Mouse (Mus musculus) frontal cortex, postnatal 14 days (tissue): Measurements from ENCODE around the gene Slc6a6.

Source experiments
- DNase-seq, 2 experiments: peaks; one replicate each; pipeline ENCODE4 v3.0.0; 2022; ENCODE audit warnings: low spot score in 2 of 2

The Slc6a6 gene

GRCm38 (mm10) chr6:91669270-91669669 is 14.6 kb upstream of the Slc6a6 start:
- no peak for DNase-seq

GRCm38 (mm10) chr6:91670224-91670623 is 13.6 kb upstream of the Slc6a6 start:
- DNase-seq: no peak

GRCm38 (mm10) chr6:91674757-91675350 is 9.0 kb upstream of the Slc6a6 start:
- no peak for DNase-seq

GRCm38 (mm10) chr6:91678506-91679094 is 5.3 kb upstream of the Slc6a6 start:
- DNase-seq: no peak

GRCm38 (mm10) chr6:91679095-91679577 is 4.7 kb upstream of the Slc6a6 start:
- DNase-seq: no peak

GRCm38 (mm10) chr6:91679716-91680115 is 4.1 kb upstream of the Slc6a6 start:
- no peak for DNase-seq

- DNase-seq: no peak
These were observed 2.0 kb upstream of the Slc6a6 start for GRCm38 (mm10) chr6:91681841-91682240.

GRCm38 (mm10) chr6:91683121-91683520 is 732 bp upstream of the Slc6a6 start:
- DNase-seq: no peak

GRCm38 (mm10) chr6:91684474-91684829 is 599 bp downstream of the Slc6a6 start:
- DNase-seq: no peak

GRCm38 (mm10) chr6:91684831-91685532 is 1.1 kb downstream of the Slc6a6 start:
- peak in 1 of 2 experiments; percentile 37 for DNase-seq

- DNase-seq: peak; percentile 47 to 62
These were observed 1.7 kb downstream of the Slc6a6 start for GRCm38 (mm10) chr6:91685533-91685883.

- DNase-seq: no peak
These were observed 2.0 kb downstream of the Slc6a6 start for GRCm38 (mm10) chr6:91685896-91686295.

- DNase-seq: no peak
These were observed 2.7 kb downstream of the Slc6a6 start for GRCm38 (mm10) chr6:91686597-91686996.

GRCm38 (mm10) chr6:91688021-91688420 is 4.2 kb downstream of the Slc6a6 start:
- DNase-seq: no peak

- DNase-seq: no peak
These were observed 5.4 kb downstream of the Slc6a6 start for GRCm38 (mm10) chr6:91689231-91689630.

GRCm38 (mm10) chr6:91690222-91690621 is 6.4 kb downstream of the Slc6a6 start:
- DNase-seq: no peak

- no peak for DNase-seq
These were observed 6.8 kb downstream of the Slc6a6 start for GRCm38 (mm10) chr6:91690646-91691045.

- DNase-seq: no peak
These were observed 7.7 kb downstream of the Slc6a6 start for GRCm38 (mm10) chr6:91691576-91691975.

GRCm38 (mm10) chr6:91693301-91693886 is 9.5 kb downstream of the Slc6a6 start:
- DNase-seq: no peak

- DNase-seq: no peak
These were observed 10.8 kb downstream of the Slc6a6 start for GRCm38 (mm10) chr6:91694610-91695009.

- no peak for DNase-seq
These were observed 15.0 kb downstream of the Slc6a6 start for GRCm38 (mm10) chr6:91698831-91699230.

- no peak for DNase-seq
These were observed 15.8 kb downstream of the Slc6a6 start for GRCm38 (mm10) chr6:91699482-91700200.
